In genomic region chr14:74974136-74974651, GRCm38 (mm10) we compare ENCODE assay signal across 10 mouse cellular contexts. TPM values are rescaled to one million over a fixed set of nuclear protein-coding genes. Genes with fewer than 3 reads are reported as not detected.
DNase-seq lines count a peak whose midpoint lies in the region; ATAC-seq lines count a peak whose summit lies in the region.
"Had no signal": no experiment of that assay in that cellular context is flagged by ENCODE, and none has a peak within 500 bp of the region (broad histone marks: within the 10 kb centered on the region; RNA-seq: fewer than 3 reads in every experiment).

No protein-coding gene starts in this region.

- H3K4me1 ChIP-seq in neural tube, embryonic 13.5 days (replicated peaks), result no peaks in the 10 kb centered on the region
- H3K4me1 ChIP-seq in heart, embryonic 13.5 days, result peaks cover 35% of the 10 kb centered on the region
- H3K4me1 ChIP-seq in kidney, embryonic 15.5 days, result no peaks in the 10 kb centered on the region

- H3K27ac ChIP-seq in neural tube, embryonic 13.5 days (replicated peaks), result peak overlapping the region; percentile 28; the same call in 1 of the 2 replicates
- peak overlapping the region; percentile 72 for H3K27ac ChIP-seq in heart, embryonic 13.5 days (replicated peaks)
- H3K27ac ChIP-seq in kidney, embryonic 15.5 days, result peak overlapping the region; percentile 66
- H3K27ac ChIP-seq: neural tube, embryonic 15.5 days had no signal

- no peak overlapping the region for H3K9ac ChIP-seq in neural tube, embryonic 13.5 days
- no peak overlapping the region for H3K9ac ChIP-seq in heart, embryonic 13.5 days
- no peak overlapping the region for H3K9ac ChIP-seq in kidney, embryonic 15.5 days
- H3K9ac ChIP-seq: neural tube, embryonic 15.5 days had no signal

- no peaks in the 10 kb centered on the region for H3K27me3 ChIP-seq in neural tube, embryonic 13.5 days
- H3K27me3 ChIP-seq in heart, embryonic 13.5 days (replicated peaks), result peaks cover 27% of the 10 kb centered on the region
- H3K27me3 ChIP-seq in kidney, embryonic 15.5 days, result no peaks in the 10 kb centered on the region
- H3K27me3 ChIP-seq: neural tube, embryonic 15.5 days had no signal

- H3K36me3 ChIP-seq in neural tube, embryonic 13.5 days, result no peaks in the 10 kb centered on the region
- no peaks in the 10 kb centered on the region for H3K36me3 ChIP-seq in heart, embryonic 13.5 days
- no peaks in the 10 kb centered on the region for H3K36me3 ChIP-seq in kidney, embryonic 15.5 days
- H3K36me3 ChIP-seq: neural tube, embryonic 15.5 days had no signal

- no peak for ATAC-seq in neural tube, embryonic 13.5 days (ENCODE audit: low read depth)
- no peak for ATAC-seq in heart, embryonic 13.5 days (ENCODE audit: extremely low read depth, insufficient number of reproducible peaks, low FRiP score, low TSS enrichment)
- ATAC-seq in kidney, embryonic 15.5 days (replicated peaks; ENCODE audit: low FRiP score), result peak; percentile 52; the same call in 1 of the 2 replicates

- DNase-seq in neural tube, embryonic 10.5 days (ENCODE audit: extremely low spot score, low spot score), result no peak
- peak; percentile 10 for DNase-seq in yolk sac, embryonic 10.5 days (ENCODE audit: low spot score)
- DNase-seq in spleen, adult 18-20 months, result no peak
- DNase-seq in thymus, postnatal 4 days, result no peak
- DNase-seq in thymus, postnatal 36 days, result no peak
- DNase-seq: cerebellum, adult 11 months had no signal

- 76% methylated on average over 10 of the region's 10 CpGs for WGBS in neural tube, embryonic 13.5 days
- 38% methylated on average over 10 of the region's 10 CpGs for WGBS in heart, embryonic 13.5 days
- WGBS in kidney, embryonic 15.5 days, result 74% methylated on average over 10 of the region's 10 CpGs

- no peak overlapping the region for H3K4me2 ChIP-seq in neural tube, embryonic 13.5 days
- H3K4me2 ChIP-seq in heart, embryonic 13.5 days, result no peak overlapping the region
- H3K4me2 ChIP-seq in kidney, embryonic 15.5 days, result no peak overlapping the region
- H3K4me2 ChIP-seq: neural tube, embryonic 15.5 days had no signal

- no peak overlapping the region for H3K4me3 ChIP-seq in neural tube, embryonic 13.5 days
- no peak overlapping the region for H3K4me3 ChIP-seq in heart, embryonic 13.5 days
- no peak overlapping the region for H3K4me3 ChIP-seq in kidney, embryonic 15.5 days (replicated peaks)
- H3K4me3 ChIP-seq: neural tube, embryonic 15.5 days had no signal

- H3K9me3 ChIP-seq in neural tube, embryonic 13.5 days, result no peaks in the 10 kb centered on the region
- H3K9me3 ChIP-seq in heart, embryonic 13.5 days, result no peaks in the 10 kb centered on the region
- no peaks in the 10 kb centered on the region for H3K9me3 ChIP-seq in kidney, embryonic 15.5 days (replicated peaks)
- H3K9me3 ChIP-seq: neural tube, embryonic 15.5 days had no signal

RNA-seq across cellular contexts. Expression of gene Lrch1, which starts 26.5 kb away (rescaled TPM):
- 12.0 and 12.2 TPM in 2 replicates for polyA plus RNA-seq in neural tube, embryonic 13.5 days (2015; fragmentation: Nextera tagmentation; extraction: Ambion mirVana)
- polyA plus RNA-seq in heart, embryonic 13.5 days (2015; fragmentation: Nextera tagmentation; extraction: Ambion mirVana), result 9.1 and 10.4 TPM in 2 replicates
- 20.1 and 20.8 TPM in 2 replicates for polyA plus RNA-seq in kidney, embryonic 15.5 days (2015; fragmentation: Nextera tagmentation; extraction: Ambion mirVana)

RNA-seq across cellular contexts. Expression of gene Rubcnl, which starts 41.6 kb away (rescaled TPM):
- polyA plus RNA-seq in neural tube, embryonic 13.5 days (2015; fragmentation: Nextera tagmentation; extraction: Ambion mirVana), result 0.21 and 0.29 TPM in 2 replicates
- polyA plus RNA-seq in heart, embryonic 13.5 days (2015; fragmentation: Nextera tagmentation; extraction: Ambion mirVana), result 1.2 and 1.3 TPM in 2 replicates
- polyA plus RNA-seq in kidney, embryonic 15.5 days (2015; fragmentation: Nextera tagmentation; extraction: Ambion mirVana), result 0.39 and 0.73 TPM in 2 replicates
